Mouse (Mus musculus) G1E (cell line): Measurements from ENCODE around the gene Irgm1.

Experiments
- CTCF ChIP-seq: IDR thresholded peaks from 2 replicates; pipeline ENCODE4 v1.5.1; 2012; ENCODE audit warnings: low read depth, low read length, inconsistent platforms, mixed read lengths
- GATA1 ChIP-seq: IDR thresholded peaks from 2 replicates; pipeline ENCODE4 v1.6.1; 2012; ENCODE audit warnings: borderline replicate concordance, low read length, inconsistent platforms, mixed read lengths
- GATA2 ChIP-seq: IDR thresholded peaks from 2 replicates; pipeline ENCODE4 v1.6.1; 2012; ENCODE audit warnings: low read depth, low read length, inconsistent platforms, borderline replicate concordance
- TAL1 ChIP-seq: conservative IDR thresholded peaks from 2 replicates; pipeline ENCODE4 v1.6.1; 2012; ENCODE audit warnings: low read depth, low read length, inconsistent platforms, mixed read lengths

GRCm38 (mm10) chr11:48840805-48841204 is 30.7 kb downstream of the Irgm1 start:
- TF ChIP-seq TAL1 (no peak), CTCF (no peak), GATA2 (no peak), GATA1 (no peak)
